Mouse (Mus musculus) kidney, adult 2 months (tissue): ENCODE measurements around the gene Ankrd1.

Experiments
- CTCF ChIP-seq: fragments of 200-500 bp; conservative IDR thresholded peaks from 2 replicates; pipeline ENCODE4 v1.5.1; 2011; ENCODE audit warnings: low read depth, mild to moderate bottlenecking, control low read depth, low read length, moderate library complexity, mixed read lengths; ENCODE audit not compliant: insufficient read depth, insufficient read length
- POLR2A ChIP-seq: fragments of 200-500 bp; IDR thresholded peaks from one replicate; pipeline ENCODE4 v1.6.1; 2011; ENCODE audit warnings: low read depth, low read length, control low read depth

DNA sequence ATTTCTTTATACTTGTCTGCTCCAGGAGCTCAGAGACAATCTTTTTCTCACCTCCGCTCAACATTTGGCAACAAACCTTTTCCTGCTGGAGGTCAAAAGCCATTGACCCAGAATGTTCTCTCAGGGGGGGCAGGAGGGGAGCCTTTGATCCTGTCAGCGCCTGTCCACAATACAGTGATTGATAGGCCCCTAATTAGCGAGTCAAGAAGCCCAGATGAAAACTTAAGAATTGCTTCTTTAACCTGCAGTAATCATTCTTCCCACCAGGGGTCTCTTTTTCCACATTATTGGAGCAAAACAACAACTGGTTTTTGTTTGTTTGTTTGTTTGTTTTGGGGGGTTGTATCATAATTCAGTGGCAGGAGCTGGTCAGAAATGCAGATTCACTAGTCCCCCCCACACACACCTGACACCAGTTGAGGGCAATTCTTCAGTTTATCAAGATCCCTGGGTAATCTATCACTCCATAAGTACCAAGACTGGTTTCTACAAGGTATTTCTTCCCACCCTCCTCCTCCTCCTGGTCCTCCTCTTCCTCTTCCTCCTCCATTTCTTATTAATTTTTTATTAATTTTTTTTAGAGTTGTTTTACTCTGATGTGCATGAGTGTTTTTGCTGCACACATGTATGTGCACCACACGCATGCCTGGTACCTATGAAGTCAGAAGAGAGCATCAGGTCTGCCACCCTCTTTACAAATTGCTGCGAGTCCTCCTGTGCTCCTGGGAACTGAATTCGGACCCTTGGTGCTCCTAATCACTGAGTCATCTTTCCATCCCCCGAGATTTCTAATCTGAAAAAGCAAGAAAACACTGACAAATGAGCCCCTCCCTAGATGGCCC is 8.6 kb downstream of the Ankrd1 start:
- TF ChIP-seq POLR2A (no peak), CTCF (no peak)
